Mouse (Mus musculus) induced T-regulatory cell, adult 2 months (primary cell): ENCODE measurements around the gene F5.

Source experiments
- DNase-seq: peaks from one replicate; pipeline ENCODE4 v3.0.0-alpha.2; 2012; ENCODE audit warnings: low read depth

F5 gene

DNA sequence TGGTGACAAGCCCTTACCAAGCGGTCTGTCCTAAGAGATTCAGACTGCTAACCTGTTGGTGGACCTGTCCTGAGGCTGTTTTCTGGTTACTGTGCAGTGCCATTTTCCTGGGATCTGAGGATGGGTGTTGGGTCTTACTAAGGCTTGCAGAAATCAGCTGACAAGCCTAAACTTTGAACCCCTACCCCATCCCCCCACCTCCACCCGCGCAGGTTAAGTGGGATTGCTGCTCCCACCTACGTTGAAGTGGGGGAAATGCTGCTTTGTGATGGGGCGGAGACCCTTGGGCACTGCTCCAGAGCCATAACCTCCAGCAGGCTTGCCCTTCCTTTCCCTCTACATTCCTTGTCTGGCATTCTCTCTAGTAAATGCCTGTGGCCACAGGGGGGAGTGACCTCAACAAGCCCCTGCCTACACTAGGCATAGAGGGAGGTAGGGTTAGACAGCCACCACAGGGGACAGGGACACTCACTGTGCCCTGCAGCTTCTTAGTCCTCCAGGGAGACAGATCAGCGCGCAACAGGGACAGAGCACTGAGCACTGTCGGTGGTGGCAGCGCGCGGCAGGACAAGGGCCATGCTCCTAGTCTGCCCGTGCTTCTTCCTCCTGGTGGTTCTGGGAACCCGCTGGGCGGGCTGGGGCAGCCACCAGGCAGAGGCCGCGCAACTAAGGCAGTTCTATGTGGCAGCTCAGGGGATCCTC lies at the start of gene F5:
Gene F5, plus strand, starts transcription at position 452 of the 702 bp plus-strand sequence.
- no peak for DNase-seq

DNA sequence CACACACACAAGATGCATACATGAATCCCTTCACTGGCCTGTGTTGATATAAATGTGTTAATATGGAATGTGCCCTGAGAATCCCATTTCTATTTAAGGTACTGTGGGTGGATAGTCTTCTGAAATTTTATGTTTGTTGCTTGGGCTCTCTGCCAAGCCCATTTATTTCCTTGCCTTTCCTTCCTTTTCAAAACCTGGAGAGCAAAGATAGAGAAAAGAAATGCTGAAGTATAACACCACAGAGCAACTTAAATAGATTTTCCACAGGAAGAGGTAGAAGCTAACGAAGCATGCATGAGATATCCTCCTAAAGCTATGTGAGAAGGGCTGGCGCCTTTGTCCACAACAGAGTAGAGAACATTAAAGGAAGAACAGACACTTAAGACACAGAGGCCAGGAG lies 41.9 kb upstream of the F5 start:
- no peak for DNase-seq

- DNase-seq = no peak
These were observed 40.9 kb upstream of the F5 start for GRCm38 (mm10) chr1:164110591-164111329.

GRCm38 (mm10) chr1:164114280-164114679 lies 37.4 kb upstream of the F5 start:
- no peak for DNase-seq

GRCm38 (mm10) chr1:164114947-164115493 lies 36.6 kb upstream of the F5 start, which contains the start of gene Selp:
Gene Selp (plus strand): TSS chr1:164115264.
- DNase-seq = no peak

GRCm38 (mm10) chr1:164115647-164116046 lies 36.0 kb upstream of the F5 start:
- no peak for DNase-seq

DNA sequence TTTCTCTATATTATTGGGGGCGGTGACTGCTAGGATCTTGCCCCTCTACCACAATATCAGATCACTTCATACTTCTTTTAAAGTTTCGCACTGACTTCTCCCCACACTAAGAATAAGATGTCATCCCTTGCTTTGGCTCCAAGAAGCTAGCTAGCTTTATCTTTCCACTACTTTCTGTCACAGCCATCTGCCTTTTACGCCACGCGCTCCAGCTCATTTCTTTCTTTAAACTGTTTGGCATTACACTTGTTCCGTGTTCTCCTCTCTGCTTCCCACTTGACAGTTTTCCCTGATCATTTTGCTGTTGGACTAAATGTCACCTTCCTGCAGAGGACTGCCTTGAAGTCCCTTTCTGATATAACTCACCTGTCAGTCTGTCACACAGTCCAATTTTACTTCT lies 33.8 kb upstream of the F5 start:
- no peak for DNase-seq

DNA sequence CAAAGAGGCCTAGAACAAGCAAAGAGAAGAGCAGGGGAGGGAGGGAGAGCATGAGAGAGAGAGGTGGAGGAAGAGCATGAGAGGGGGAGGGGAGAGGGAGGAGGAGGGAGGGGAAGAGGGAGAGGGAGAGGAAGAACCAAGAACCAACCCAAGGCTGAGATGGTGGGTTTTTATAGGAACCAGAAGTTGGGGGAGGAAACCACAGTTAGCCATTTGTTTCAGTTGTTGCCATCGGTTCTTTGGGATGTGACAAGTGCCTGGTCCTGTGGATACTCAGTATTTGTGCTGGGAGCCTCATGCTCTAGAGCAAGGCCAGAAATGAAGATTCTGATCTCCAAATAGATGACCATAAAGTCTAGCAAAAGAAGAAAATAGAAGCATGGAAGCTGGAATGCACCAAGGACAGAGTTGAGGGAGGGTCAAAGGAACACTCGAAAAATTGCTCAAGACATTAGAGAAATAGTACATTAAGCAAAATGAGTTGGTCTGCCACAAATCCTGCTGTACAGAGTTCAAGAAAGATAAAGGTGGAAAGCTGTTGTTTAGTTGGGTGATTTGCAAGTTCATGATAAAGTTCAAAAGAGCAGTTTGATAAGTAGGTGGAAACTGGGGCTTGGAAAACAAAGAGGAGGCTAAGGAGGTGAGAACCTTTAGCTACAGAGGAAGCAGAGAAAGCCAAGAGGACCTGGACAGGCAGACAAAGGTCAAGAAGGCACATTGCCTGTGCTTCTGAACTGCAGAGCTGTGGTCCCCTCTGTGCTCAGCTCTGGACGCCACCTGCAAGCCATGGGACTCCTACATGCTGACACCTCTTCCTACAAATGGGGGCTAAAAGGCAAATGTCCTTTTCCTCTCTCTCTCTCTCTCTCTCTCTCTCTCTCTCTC lies 31.5 kb upstream of the F5 start:
- no peak for DNase-seq

DNA sequence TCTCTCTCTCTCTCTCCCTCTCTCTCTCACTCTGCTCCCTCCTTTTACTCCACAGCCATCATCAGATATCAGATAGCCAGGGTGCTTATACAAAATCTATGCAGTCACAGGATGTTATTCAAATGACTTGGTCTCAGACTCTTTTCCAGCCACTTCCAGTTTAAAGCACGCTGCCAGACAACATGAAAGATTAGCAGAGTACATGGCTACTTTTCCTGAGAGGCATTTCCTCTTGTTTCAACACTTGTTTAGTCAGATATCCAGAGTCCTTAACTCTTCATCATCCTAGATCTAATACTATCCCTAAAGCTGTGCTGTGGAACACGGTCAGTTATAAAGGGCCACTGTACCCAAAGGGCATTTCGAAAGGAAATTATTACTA lies 30.9 kb upstream of the F5 start:
- no peak for DNase-seq

- no peak for DNase-seq
These were observed 27.8 kb upstream of the F5 start for GRCm38 (mm10) chr1:164123836-164124235.

DNA sequence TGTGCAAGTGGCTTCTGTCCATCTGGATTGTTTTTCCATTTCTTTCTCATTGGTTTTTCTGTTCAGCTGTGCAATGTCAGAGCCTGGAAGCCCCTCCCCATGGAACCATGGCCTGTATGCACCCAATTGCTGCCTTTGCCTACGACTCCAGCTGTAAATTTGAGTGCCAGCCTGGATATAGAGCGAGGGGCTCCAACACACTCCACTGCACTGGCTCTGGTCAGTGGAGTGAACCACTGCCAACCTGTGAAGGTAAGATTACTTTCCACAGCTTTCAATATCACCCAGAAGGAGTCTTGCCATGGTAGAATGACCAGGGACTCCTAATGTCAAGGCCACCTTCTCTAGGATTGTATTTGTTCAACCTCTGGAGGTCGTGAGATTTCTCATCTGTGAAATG lies 21.6 kb upstream of the F5 start:
- DNase-seq = no peak

DNA sequence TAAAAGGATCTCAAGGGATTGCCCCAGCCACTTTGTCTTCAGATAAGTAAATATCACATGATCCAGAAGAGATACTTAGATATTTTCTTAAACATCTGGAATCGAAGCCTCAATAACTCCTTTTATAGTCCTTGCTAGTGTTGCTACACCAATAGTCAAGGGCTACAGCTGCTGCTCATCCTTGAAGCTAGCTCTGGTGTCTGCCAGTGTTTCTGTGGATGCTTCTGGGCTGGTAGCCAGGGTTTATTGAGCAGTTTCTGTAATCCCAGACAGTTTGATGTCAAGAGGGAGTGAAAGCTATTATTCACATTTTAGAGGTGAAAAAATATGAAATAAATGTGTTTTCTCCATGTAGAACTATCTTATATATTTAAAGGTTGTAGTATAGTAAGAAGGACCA lies 19.0 kb upstream of the F5 start:
- no peak for DNase-seq

DNA sequence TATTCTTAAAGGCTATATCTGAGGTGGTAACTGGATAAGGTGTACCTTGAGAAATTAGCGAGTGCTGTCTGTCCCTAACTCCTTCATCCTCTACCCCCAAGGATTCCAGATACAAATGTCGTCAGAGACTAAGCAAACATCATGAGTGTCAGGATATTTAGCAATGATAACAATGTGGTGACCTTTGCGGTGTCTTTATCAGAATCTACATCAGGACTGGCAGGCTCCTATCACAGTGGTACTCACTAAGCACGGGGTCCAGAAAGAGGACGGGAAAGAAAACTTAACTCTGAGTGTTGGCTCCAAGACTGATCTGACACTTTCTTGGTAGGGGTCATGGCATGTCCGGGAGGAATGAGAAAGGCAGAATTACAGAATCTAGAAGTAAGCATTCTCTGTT lies 17.5 kb upstream of the F5 start:
- DNase-seq = peak; percentile 49

- DNase-seq = peak; percentile 88
These were observed 16.3 kb upstream of the F5 start for GRCm38 (mm10) chr1:164135360-164135759.

GRCm38 (mm10) chr1:164135960-164136359 lies 15.7 kb upstream of the F5 start:
- DNase-seq = peak; percentile 92

GRCm38 (mm10) chr1:164136636-164137035 lies 15.0 kb upstream of the F5 start:
- DNase-seq = peak; percentile 74

DNA sequence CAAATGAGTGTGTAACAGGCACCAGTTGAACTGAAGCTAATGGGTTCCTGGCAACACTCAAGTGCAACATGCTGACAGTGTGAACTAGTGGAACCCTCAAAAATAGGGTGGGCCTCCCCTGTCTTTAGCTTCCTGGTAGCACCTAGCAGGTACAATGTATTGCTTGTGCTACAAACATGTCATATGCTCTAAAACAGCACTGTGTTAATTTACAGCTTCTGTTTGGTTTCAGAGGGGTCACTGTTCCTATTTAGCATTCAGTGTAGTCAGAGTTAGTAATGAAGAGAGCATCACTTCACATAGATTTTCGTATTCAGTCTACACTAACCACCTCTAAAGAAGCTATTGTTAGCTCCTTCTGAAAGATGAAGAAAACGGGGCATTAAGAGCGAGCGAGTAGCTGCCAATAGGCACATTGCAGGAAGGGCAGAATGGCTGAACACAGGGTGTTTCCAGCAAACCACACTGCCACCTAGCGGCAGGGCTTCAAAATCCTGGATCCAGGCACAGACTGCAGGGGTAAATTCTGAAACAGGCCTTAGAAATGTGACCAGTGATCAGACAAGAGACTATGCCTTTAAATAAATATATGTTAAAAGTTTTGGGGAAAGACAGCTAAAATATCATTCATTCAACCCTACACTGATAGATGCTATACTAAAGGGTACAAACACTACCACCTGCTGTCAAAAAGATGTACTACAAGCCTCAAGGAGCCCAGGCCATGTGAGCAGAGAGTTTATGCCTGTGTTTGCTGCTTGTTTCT lies 13.1 kb upstream of the F5 start:
- DNase-seq = peak; percentile 94

DNA sequence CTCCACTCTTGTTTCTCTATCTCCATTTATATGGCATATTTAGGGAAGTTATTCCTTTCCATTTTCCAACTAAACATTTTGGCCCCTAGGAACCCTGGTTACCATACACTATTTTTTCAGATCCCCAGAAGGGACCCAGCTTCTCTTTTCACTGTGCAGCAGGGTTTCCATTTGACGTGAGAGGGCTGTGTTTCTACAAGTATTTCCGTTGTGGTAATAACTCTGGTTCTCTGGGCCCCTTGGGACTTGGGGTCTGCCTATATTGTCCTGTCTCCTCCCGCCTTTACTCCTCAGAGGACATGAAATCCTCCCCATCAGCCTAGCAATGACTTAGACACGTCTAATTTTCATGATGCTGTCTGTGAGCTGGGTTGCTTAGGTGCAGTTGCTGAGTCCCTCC lies 12.2 kb upstream of the F5 start:
- DNase-seq = no peak

DNA sequence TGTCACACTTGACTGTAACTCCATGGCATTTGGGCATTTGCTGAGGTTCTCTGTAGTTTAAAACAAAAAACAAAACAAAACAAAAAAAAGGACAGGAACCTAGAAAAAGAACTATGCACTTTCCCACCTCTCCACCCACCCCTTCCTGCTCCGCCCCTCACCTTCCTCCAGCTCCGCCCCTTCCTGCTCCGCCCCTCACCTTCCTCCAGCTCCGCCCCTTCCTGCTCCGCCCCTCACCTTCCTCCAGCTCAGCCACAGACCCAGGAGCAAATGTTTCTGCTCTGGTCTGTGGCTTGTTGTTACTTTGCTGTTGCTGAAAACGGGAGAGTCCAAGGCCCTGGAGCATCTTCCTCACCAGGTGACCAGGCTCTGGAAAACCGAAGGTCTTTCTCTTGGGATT lies 2.6 kb upstream of the F5 start:
- DNase-seq = peak; percentile 35

- no peak for DNase-seq
These were observed 1.2 kb downstream of the F5 start for GRCm38 (mm10) chr1:164152836-164153235.

- no peak for DNase-seq
These were observed 3.3 kb downstream of the F5 start for GRCm38 (mm10) chr1:164154983-164155382.

- DNase-seq = no peak
These were observed 6.9 kb downstream of the F5 start for GRCm38 (mm10) chr1:164158571-164158970.
